Mouse (Mus musculus) megakaryocyte, embryonic 14.5 days (primary cell): ENCODE data around the gene Dnaaf1.

Experiments used
- FLI1 ChIP-seq: IDR thresholded peaks from 2 replicates; pipeline ENCODE4 v1.6.1; 2012; ENCODE audit warnings: low read length, inconsistent platforms, mixed read lengths
- GATA1 ChIP-seq: IDR thresholded peaks from 3 replicates; pipeline ENCODE4 v1.6.1; 2012; ENCODE audit warnings: mixed read lengths, low read length, inconsistent platforms, borderline replicate concordance

DNA sequence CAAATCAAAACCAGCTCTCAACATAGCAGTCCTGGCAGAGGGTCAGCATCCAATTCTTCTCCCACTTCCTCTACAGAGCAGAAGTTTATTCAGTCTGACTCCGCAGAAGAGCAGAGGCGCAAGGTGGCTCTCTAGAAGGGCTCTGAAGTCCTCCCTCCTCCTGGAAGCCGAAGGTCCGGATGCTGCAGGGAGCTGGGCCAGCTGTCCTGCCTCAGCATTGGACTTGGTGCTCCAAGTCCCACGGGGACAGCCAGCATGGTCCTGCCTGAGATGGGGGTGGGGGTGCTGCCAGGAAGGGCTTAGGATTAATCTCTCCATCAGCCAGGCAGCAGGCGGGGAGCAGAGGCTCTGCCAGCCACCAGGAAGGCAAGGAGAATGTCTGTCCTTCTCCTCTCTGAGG is 60.3 kb downstream of the Dnaaf1 start, which contains the start of gene Kcng4:
- no peak for TF ChIP-seq GATA1
- no peak for TF ChIP-seq FLI1
